Mouse (Mus musculus) lung, postnatal 25 days (tissue): Measurements from ENCODE around the gene Plppr3.
A peak's percentile ranks its signal among the peaks of the same experiment; 100 is the strongest.
"Not testable (repeated sequence)": the region's sequence is repeated elsewhere in the genome, so short reads cannot be mapped to it uniquely, and the experiment has no call there.

ENCODE experiments used
- DNase-seq: peaks from one replicate; pipeline ENCODE4 v3.0.0; 2022; ENCODE audit warnings: low spot score

Gene Plppr3

GRCm38 (mm10) chr10:79900951-79901410 lies 26.5 kb upstream of the Plppr3 start:
- no peak for DNase-seq

DNA sequence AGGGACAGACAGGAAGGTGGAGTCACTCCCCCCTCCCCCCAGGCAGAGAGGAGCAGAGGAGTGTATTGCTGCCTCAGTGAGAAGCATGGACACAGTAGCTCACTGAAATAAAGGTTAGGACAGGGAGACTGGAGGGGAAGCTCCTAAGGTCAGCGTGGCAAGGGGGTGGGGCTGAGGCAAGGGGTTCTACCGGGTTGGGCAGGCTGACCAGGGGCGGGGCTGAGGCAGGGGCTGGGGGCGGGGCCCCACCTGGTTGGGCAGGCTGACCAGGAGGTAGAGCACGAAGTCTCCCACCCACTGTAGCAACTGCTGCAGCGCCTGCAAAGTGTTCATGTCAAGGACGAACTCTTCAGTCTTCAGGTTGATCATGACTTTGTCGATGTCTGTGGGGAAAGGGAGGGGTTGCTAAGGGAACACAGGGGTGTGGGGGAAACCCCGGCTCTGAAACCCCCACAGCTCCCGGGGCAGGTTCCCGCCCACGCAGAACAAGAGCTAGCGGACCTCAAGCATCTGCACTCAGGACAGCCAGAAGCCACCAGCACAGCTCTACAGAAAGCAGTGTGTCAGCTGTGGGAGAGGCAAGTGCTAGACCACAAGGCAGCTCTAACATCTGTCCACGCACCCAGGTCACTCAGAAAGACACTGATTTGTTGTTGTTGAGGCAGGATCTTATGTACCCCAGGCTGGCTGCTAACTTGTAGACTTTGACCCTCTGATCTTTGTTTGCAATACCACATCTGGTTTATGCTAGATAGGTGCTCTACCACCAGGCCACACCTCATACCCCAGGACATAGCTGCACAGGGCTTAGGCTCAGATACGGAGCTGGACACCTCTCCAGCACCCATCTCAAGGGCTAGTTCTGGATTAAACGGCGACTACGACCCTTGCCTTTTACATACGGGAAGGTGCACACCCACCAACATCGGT lies 23.1 kb upstream of the Plppr3 start:
- no peak for DNase-seq

DNA sequence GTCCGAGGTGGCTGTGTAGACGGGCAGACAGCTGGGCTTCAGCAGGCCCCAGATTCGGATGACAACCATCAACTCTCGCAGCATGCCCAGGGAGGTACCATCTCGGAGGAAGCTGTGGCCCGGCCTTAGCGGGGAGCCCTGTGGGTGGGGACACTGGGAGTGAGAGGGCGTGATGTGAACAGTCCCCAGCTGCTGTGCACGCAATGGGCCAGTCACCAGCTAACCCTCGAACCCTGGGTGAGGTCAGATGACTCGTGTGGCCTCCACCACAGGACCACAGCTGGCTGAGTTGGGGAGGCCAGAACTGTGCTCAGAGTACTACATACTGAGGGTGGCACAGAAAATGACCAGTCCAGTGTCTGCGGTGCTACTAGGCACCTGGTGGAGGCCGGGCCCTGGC lies 22.4 kb upstream of the Plppr3 start:
- peak; percentile 55 for DNase-seq

- DNase-seq, result no peak
Observed at GRCm38 (mm10) chr10:79896306-79896705, 21.9 kb upstream of the Plppr3 start.

- peak; percentile 83 for DNase-seq
Observed at GRCm38 (mm10) chr10:79892451-79893118, 18.2 kb upstream of the Plppr3 start.

DNA sequence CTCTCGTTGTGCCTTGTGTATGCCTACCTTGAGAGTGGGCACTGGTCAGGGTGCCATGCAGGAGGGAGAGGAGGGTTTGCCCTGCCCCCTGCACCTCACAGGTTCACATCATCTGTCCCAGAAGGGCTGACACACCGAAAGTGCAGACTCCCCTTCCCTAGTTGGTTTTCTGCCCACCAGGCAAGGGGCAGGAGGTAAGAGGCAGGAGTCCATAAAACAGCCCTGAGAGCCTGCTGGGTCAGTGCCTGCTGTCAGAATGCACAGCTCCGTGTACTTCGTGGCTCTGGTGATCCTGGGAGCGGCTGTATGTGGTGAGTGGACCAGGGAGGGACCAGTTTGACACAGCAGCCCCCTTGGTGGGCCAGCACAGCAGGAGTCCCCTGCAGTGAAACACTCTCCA lies 16.2 kb upstream of the Plppr3 start, which contains the start of gene Cfd:
Gene Cfd, plus strand, starts transcription at position 184 of the 400 bp plus-strand sequence.
- DNase-seq, result no peak

- DNase-seq, result peak; percentile 48
Observed at GRCm38 (mm10) chr10:79889386-79889785, 15.0 kb upstream of the Plppr3 start.

DNA sequence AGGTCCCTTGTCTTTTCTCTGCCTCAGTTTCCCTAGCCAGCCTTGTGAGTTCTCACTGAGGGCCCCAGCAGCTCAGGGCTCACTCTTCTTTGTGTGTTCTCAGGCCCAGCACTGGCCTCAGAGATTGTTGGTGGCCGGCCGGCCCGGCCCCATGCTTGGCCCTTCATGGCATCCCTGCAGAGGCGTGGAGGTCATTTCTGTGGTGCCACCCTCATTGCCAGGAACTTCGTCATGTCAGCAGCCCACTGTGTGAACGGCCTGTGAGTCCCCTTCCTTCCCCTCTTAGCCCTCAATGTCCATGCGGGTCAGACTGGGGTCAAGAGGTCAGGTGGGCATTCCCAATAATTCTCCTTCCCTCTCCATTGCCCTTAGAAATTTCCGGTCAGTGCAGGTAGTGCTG lies 12.2 kb upstream of the Plppr3 start:
- DNase-seq, result no peak

DNA sequence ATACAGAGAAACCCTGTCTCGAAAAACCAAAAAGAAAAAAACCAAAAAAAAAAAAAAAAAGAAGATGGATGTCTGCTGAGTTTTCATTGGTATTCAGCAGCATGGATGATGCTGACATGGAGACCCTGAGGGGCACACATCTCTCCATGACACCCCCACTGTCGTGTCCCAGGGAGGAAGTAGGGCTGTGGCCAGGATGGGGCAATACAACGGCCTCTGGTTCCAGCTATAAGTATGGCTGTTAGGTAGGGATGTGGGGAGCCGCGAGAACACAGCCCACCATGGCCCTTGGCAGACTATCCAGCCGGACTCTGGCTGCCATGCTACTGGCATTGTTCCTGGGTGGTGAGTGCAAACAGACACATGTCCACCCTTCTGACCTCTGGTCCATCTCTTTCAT lies 11.6 kb upstream of the Plppr3 start, which contains the start of gene Elane:
Gene Elane, plus strand, starts transcription at position 194 of the 400 bp plus-strand sequence.
- DNase-seq, result no peak

- not testable (repeated sequence) for DNase-seq
Observed at GRCm38 (mm10) chr10:79884938-79885337, 10.5 kb upstream of the Plppr3 start.

DNA sequence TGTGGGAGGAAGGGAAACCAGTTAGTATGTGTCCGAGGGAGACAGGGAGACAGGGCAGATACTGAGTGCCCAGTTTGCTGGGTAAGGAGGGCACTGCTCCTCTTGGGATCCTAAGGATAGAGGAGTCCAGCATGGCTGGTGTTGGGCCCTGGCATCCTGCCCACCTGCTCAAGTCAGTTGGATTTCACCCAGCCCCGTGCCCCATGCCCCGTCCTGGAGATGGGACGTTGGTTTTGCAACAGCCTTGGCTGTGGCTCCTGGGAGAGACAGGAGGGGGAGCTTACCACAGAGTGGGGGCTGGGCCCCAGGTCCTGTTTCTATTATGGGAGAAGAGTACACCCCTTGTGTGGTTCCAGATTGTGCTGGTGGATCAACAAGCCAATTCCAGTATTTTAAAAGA lies 10.0 kb upstream of the Plppr3 start:
- peak; percentile 58 for DNase-seq

DNA sequence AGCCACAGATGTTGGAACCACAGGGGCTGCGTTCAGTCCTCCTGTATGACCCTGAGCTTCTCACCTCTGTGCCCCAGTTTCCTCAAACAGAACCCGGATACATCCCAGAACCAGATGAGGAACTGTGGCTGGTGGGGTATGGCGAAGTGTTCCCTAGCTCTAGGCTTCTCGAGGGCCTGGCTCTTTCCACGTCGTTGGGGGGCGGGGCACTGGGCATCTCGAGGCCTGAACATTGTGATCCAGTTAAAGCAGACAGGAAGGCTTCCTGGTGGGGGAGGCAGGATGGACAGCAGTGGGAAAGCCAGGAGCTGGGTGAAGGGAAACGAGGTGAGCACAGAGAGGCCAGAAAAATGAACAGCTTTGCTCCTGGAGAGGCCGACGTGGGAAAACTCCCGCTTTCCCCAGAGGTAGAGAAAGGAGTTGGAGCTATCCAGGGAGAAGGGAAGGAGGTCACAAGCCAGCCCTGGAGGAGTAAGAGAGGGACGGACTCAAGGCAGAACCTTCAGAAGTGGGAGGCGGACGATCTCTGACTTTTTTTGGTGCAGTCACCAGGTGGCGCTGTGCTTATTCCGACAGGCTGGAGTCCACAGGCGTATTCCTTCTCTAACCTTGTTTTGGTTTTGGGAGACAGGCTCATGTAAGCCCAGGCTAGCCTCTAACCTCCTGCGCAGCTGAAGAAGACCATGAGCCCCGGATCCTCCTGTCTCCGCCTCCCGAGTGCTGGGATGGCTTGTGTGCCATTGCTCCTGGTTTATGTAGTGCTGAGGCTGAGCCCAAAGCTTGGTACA lies 9.1 kb upstream of the Plppr3 start:
- DNase-seq, result peak; percentile 82

GRCm38 (mm10) chr10:79881981-79882380 lies 7.5 kb upstream of the Plppr3 start:
- no peak for DNase-seq

DNA sequence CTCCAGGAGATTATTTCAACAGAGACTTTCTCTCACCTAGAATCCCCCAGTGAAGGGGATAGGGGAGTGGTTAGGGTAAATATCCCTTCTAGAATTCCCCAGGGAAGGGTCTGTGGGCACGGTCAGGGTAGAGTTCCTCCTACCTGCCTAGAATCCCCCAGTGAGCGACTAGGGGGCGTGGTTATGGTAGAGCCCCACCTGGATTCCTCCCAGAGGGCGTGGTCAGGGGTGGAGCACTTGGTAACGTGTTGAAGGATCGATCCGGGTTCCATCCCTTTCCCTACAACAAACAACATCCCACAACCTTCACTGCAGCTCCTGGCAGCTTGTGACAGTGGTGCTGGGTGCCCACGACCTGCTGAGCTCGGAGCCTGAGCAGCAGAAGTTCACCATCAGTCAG lies 6.3 kb upstream of the Plppr3 start:
- no peak for DNase-seq

- no peak for DNase-seq
Observed at GRCm38 (mm10) chr10:79879527-79879926, 5.1 kb upstream of the Plppr3 start.

DNA sequence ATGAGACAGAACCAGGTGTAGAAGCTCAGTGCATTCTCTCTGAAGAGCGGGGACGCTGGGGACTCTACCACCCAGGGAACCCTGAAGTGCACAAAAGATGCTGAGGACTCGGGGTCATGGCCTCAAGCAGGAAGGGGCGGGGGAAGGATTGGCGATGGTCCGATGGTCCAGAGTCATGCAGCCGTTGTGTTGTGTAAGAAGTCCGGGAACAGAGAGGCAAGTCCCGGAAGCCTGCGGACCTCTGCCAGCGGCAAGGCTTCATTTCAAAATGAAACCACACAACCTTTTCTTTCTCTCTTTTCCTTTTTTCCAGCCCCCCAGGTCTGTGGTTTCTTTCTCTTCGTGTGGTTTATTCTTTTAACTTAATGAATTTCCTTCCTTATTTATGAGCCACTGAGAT lies 3.3 kb upstream of the Plppr3 start:
- DNase-seq, result peak; percentile 71

- DNase-seq, result no peak
Observed at GRCm38 (mm10) chr10:79877174-79877573, 2.7 kb upstream of the Plppr3 start.

DNA sequence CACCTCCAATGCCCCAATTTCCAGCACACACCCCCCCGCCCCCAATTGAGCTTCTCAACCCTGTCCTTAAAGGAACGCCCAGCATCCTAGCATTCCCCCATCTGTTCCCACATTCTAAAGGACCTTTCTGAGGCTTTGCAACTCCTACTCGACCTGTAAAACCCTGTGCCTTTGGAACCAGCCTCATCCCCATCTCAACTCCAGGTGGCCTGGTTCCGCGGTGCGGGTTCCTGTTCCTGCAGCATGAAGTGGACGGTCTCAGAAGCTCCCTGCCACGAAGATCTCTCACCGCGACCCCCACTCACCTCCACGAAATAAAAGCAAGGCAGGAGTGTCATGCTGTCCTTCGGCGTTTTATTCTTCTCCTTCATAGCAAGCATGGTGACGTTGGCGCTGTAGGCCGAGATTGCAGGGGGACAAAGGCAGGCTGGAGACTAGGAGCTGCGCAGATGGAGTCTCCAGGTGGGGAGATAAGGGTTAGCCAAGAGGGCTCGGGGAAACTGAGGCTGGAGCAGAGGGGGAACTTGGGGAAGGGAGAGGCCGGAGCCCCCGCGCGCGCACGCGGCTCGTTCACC lies 632 bp downstream of the Plppr3 start:
- DNase-seq, result no peak

DNA sequence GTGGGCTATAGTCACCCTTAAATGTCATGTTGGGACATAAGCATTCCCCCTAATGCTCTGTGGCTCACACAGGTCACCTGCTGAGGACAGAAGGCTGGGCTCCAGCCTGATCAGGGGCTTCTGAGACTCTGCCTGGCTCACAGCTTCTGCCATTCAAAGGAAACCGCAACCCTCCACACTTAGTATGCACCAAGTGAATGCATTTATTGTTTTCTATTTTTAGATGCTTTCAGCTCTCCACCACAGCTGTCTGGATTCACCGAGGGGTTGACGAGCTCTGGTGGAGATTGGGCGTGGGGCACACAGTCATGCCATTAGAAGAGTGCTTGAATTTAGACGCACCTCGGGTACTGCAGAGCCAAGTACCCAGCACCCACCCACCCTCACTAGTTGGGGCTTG lies 1.1 kb downstream of the Plppr3 start:
- no peak for DNase-seq

DNA sequence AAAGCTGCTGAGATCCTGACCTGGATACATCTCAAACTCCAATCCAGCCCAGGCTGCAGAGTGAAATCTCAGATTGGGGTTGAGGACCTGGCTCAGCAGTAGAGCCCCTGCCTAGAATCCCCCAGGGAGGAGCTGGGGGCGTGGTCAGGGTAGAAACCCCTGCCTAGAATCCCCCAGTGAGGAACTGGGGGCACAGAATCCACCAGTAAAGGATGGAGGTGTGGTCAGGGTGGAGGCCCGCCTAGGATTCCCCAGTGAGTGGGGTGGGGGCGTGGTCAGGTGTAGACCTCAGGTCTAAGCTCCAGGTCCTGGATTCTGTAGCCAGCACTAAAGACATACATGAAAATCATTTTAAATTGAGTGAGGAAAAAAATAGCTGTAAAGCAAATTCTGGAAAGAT lies 1.6 kb downstream of the Plppr3 start:
- no peak for DNase-seq

- DNase-seq, result no peak
Observed at GRCm38 (mm10) chr10:79871845-79872244, 2.6 kb downstream of the Plppr3 start.

GRCm38 (mm10) chr10:79866601-79867000 lies 7.8 kb downstream of the Plppr3 start:
- no peak for DNase-seq
